Mouse (Mus musculus): ENCODE data around the gene Grm5.
A peak's percentile ranks its signal among the peaks of the same experiment; 100 is the strongest.

The Grm5 gene

GRCm38 (mm10) chr7:87843496-87843895, 259.5 kb downstream of the Grm5 start:
- no peak for DNase-seq (ENCODE audit: low read depth in 2 of 2, low spot score in 2 of 2)

- no peak for DNase-seq (ENCODE audit: low read depth in 2 of 2, low spot score in 2 of 2)
These were observed 262.1 kb downstream of the Grm5 start for GRCm38 (mm10) chr7:87846082-87846481.

- DNase-seq (ENCODE audit: low read depth in 2 of 2, low spot score in 2 of 2) = no peak
These were observed 342.0 kb downstream of the Grm5 start for GRCm38 (mm10) chr7:87925956-87926355.

- no peak for DNase-seq (ENCODE audit: low read depth in 2 of 2, low spot score in 2 of 2)
These were observed 353.4 kb downstream of the Grm5 start for GRCm38 (mm10) chr7:87937415-87937814.

- DNase-seq (ENCODE audit: low read depth in 2 of 2, low spot score in 2 of 2) = no peak
These were observed 354.3 kb downstream of the Grm5 start for GRCm38 (mm10) chr7:87938265-87938664.

- no peak for DNase-seq (ENCODE audit: low read depth in 2 of 2, low spot score in 2 of 2)
These were observed 366.2 kb downstream of the Grm5 start for GRCm38 (mm10) chr7:87950205-87950604.

GRCm38 (mm10) chr7:87973216-87973615, 389.2 kb downstream of the Grm5 start:
- DNase-seq (ENCODE audit: low read depth in 2 of 2, low spot score in 2 of 2) = no peak

GRCm38 (mm10) chr7:87975041-87975440, 391.1 kb downstream of the Grm5 start:
- DNase-seq (ENCODE audit: low read depth in 2 of 2, low spot score in 2 of 2) = no peak

- DNase-seq (ENCODE audit: low read depth in 2 of 2, low spot score in 2 of 2) = no peak
These were observed 399.5 kb downstream of the Grm5 start for GRCm38 (mm10) chr7:87983494-87983893.

GRCm38 (mm10) chr7:88014451-88014850, 430.5 kb downstream of the Grm5 start:
- no peak for DNase-seq (ENCODE audit: low read depth in 2 of 2, low spot score in 2 of 2)

- DNase-seq (ENCODE audit: low read depth in 2 of 2, low spot score in 2 of 2) = no peak
These were observed 443.6 kb downstream of the Grm5 start for GRCm38 (mm10) chr7:88027411-88028132.

- DNase-seq (ENCODE audit: low read depth in 2 of 2, low spot score in 2 of 2) = no peak
These were observed 463.4 kb downstream of the Grm5 start for GRCm38 (mm10) chr7:88047366-88047765.

GRCm38 (mm10) chr7:88054224-88054938, 470.4 kb downstream of the Grm5 start:
- DNase-seq (ENCODE audit: low read depth in 2 of 2, low spot score in 2 of 2) = no peak

GRCm38 (mm10) chr7:88056438-88056837, 472.5 kb downstream of the Grm5 start:
- DNase-seq (ENCODE audit: low read depth in 2 of 2, low spot score in 2 of 2) = no peak

- DNase-seq (ENCODE audit: low read depth in 2 of 2, low spot score in 2 of 2) = no peak
These were observed 507.1 kb downstream of the Grm5 start for GRCm38 (mm10) chr7:88091115-88091514.

- no peak for DNase-seq (ENCODE audit: low read depth in 2 of 2, low spot score in 2 of 2)
These were observed 512.7 kb downstream of the Grm5 start for GRCm38 (mm10) chr7:88096536-88097107.

- DNase-seq (ENCODE audit: low read depth in 2 of 2, low spot score in 2 of 2) = peak; percentile 65 to 72
These were observed 513.7 kb downstream of the Grm5 start for GRCm38 (mm10) chr7:88097715-88098114.

GRCm38 (mm10) chr7:88116724-88117409, 532.9 kb downstream of the Grm5 start:
- no peak for DNase-seq (ENCODE audit: low read depth in 2 of 2, low spot score in 2 of 2)

- no peak for DNase-seq (ENCODE audit: low read depth in 2 of 2, low spot score in 2 of 2)
These were observed 544.3 kb downstream of the Grm5 start for GRCm38 (mm10) chr7:88128080-88128848.

GRCm38 (mm10) chr7:88129536-88130487, 545.8 kb downstream of the Grm5 start:
- DNase-seq (ENCODE audit: low read depth in 2 of 2, low spot score in 2 of 2) = no peak

Measured in CD8-positive naive resting alpha-beta T cell, adult 2 months (primary cell).